Comparison of ENCODE assay signal across 8 mouse cellular contexts in the genomic region with DNA sequence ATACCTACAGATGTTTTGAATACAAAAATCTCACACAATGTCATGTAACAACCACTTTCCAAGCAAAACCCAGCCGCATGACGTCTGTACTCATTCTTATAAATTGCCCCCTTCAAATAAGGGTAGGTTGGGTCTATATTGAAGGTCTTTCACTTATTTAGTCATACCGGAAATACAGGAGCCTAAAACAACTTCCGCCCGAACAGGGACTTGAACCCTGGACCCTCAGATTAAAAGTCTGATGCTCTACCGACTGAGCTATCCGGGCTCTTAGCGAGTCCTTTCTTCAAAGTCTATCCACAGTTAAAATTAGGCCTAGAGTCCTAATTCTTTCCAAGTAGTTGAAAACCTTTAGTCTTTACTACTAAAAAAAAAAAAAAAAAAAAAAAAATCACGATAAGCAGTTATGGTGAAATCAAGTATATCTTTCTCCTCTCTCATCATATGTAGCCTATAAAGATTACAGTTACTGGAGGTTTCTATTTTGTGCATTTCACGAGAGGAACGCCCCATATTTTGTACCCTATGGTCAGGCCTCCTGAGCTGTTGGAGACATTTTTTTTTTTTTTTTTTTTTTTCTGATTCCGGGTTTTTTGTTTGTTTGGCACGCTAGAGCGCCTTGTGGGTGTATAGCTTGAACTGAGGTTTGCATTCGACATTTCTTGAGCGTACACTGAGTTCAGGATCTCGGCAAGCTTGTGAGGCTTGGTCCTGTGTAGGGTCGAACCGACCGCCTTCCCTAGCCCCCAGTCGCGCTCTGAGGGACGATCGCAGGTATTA. TPM values are rescaled to one million over a fixed set of nuclear protein-coding genes. Genes with fewer than 3 reads are reported as not detected.
A peak's percentile ranks its signal among the peaks of the same experiment; 100 is the strongest.
DNase-seq lines count a peak whose midpoint lies in the region; ATAC-seq and TF ChIP-seq lines count a peak whose summit lies in the region.

No protein-coding gene starts in this region.

- TF ChIP-seq CTCF in small intestine, adult 2 months (IDR thresholded peaks at IDR 0.05; ENCODE audit: extremely low read depth, insufficient read length, insufficient replicate concordance, low read depth, low read length): no peak

- H3K27me3 ChIP-seq in small intestine, adult 2 months (ENCODE audit: control insufficient read depth, insufficient read depth, low read length): no peaks in the 10 kb centered on the region

- peak; percentile 62 to 94 for DNase-seq in frontal cortex, adult 2 months (ENCODE audit: extremely low spot score in 1 of 2, low spot score in 1 of 2)
- DNase-seq in cerebellum, postnatal 14 days: peak; percentile 78 to 80
- DNase-seq in gastrocnemius, postnatal 10 days: peak; percentile 47
- peak; percentile 81 to 94 for DNase-seq in left cerebral cortex, postnatal 25 days (ENCODE audit: low spot score in 2 of 2)
- peak; percentile 87 for DNase-seq in mesoderm, embryonic 11.5 days (ENCODE audit: low read depth, low spot score)

- H3K27ac ChIP-seq in small intestine, adult 2 months (ENCODE audit: insufficient read depth, low read depth, low read length): peak overlapping the region; percentile 97

- no peak for ATAC-seq in frontal cortex, adult (ENCODE audit: low TSS enrichment)
- peak; percentile 11 for ATAC-seq in inflammation-experienced regulatory T-cells, adult 6 months

- no peak for TF ChIP-seq POLR2A in small intestine, adult 2 months (IDR thresholded peaks at IDR 0.05; ENCODE audit: low read depth, low read length)

- H3K4me1 ChIP-seq in small intestine, adult 2 months (ENCODE audit: control insufficient read depth, insufficient read depth, insufficient read length, low read length): peaks cover 5% of the 10 kb centered on the region; the same call in 1 of the 2 replicates

- 2% methylated on average over 24 of the region's 24 CpGs for WGBS in small intestine, adult 2 months

- no peaks in the 10 kb centered on the region for H3K36me3 ChIP-seq in small intestine, adult 2 months (ENCODE audit: control insufficient read depth, insufficient read depth, low read length)

- peak overlapping the region; percentile 66 for H3K4me3 ChIP-seq in small intestine, adult 2 months (ENCODE audit: low read depth, low read length)

- intact Hi-C loops in left cerebral cortex, postnatal 25 days (cut with DNase I): loop anchor here (2.0 to 5.0 kb wide), 7 partner anchors 42 to 783 kb away; partner anchors contain the start of genes Dtx4, Olfr1427 and Osbp

RNA-seq across cellular contexts. Expression of gene Olfr1423, which starts 31.4 kb away (rescaled TPM):
- polyA plus RNA-seq in frontal cortex, adult 2 months (2012; rRNA removed): not detected in 2 replicates
- not detected for total RNA-seq in gastrocnemius, postnatal 10 days (2021)
- under 1 TPM in 1 of 3 experiments, not detected in 2; 0.16 TPM for polyA plus RNA-seq in inflammation-experienced regulatory T-cells, adult 6 months (2017; shearing (Covaris generic))
- not detected for total RNA-seq in left cerebral cortex, postnatal 25 days (2021)
- polyA plus RNA-seq in small intestine, adult 2 months (2012; rRNA removed): not detected in 2 replicates

RNA-seq across cellular contexts. Expression of gene Osbp, which starts 44.0 kb away (rescaled TPM):
- 34.9 and 36.3 TPM in 2 replicates for polyA plus RNA-seq in frontal cortex, adult 2 months (2012; rRNA removed)
- 10 to 100 TPM; 77.5 to 77.9 TPM for total RNA-seq in gastrocnemius, postnatal 10 days (2021)
- 1 to 10 TPM; 7.1 to 8.4 (median 8.3) TPM for polyA plus RNA-seq in inflammation-experienced regulatory T-cells, adult 6 months (2017; shearing (Covaris generic))
- 10 to 100 TPM; 55.3 to 58.9 TPM for total RNA-seq in left cerebral cortex, postnatal 25 days (2021)
- 7.0 and 12.0 TPM in 2 replicates for polyA plus RNA-seq in small intestine, adult 2 months (2012; rRNA removed)

RNA-seq across cellular contexts. Expression of gene Olfr1424, which starts 52.8 kb away (rescaled TPM):
- not detected in 2 replicates for polyA plus RNA-seq in frontal cortex, adult 2 months (2012; rRNA removed)
- not detected for total RNA-seq in gastrocnemius, postnatal 10 days (2021)
- polyA plus RNA-seq in inflammation-experienced regulatory T-cells, adult 6 months (2017; shearing (Covaris generic)): not detected
- total RNA-seq in left cerebral cortex, postnatal 25 days (2021): not detected
- not detected in 2 replicates for polyA plus RNA-seq in small intestine, adult 2 months (2012; rRNA removed)
